Mouse (Mus musculus) heart, embryonic 13.5 days (tissue): Measurements from ENCODE around the gene Pomgnt2. TPM values are rescaled to one million over a fixed set of nuclear protein-coding genes. Genes with fewer than 3 reads are reported as not detected.

Source experiments
- ATAC-seq: fragments of 200-750 bp; cut with Nextera tagmentation; 2 replicates; pipeline ENCODE4 v1.8.0; 2017; ENCODE audit warnings: moderate TSS enrichment; ENCODE audit not compliant: insufficient number of reproducible peaks, low FRiP score, low TSS enrichment; ENCODE audit errors: extremely low read depth
- H3K27ac ChIP-seq: fragments of 300-500 bp; sonication (generic); replicated peaks from 2 replicates; pipeline ENCODE4 v1.5.1; 2015; ENCODE audit warnings: moderate library complexity, mild to moderate bottlenecking, inconsistent platforms
- H3K27me3 ChIP-seq: fragments of 300-500 bp; sonication (generic); replicated peaks from 2 replicates; pipeline ENCODE4 v1.6.1; 2015; ENCODE audit warnings: mild to moderate bottlenecking, inconsistent platforms
- H3K36me3 ChIP-seq: fragments of 300-500 bp; sonication (generic); 2 replicates; pipeline ENCODE4 v1.6.1; 2015; ENCODE audit warnings: mild to moderate bottlenecking, inconsistent platforms
- H3K4me1 ChIP-seq: fragments of 300-500 bp; sonication (generic); 2 replicates; pipeline ENCODE4 v1.6.1; 2015; ENCODE audit warnings: inconsistent platforms
- H3K4me2 ChIP-seq: fragments of 300-500 bp; sonication (generic); 2 replicates; pipeline ENCODE4 v1.6.1; 2015; ENCODE audit warnings: inconsistent platforms, mild to moderate bottlenecking, moderate library complexity
- H3K4me3 ChIP-seq: fragments of 300-500 bp; sonication (generic); 2 replicates; pipeline ENCODE4 v1.5.1; 2015; ENCODE audit warnings: moderate library complexity, mild to moderate bottlenecking, inconsistent platforms
- H3K9ac ChIP-seq: fragments of 300-500 bp; sonication (generic); 2 replicates; pipeline ENCODE4 v1.6.1; 2015; ENCODE audit warnings: inconsistent platforms, mild to moderate bottlenecking, moderate library complexity
- H3K9me3 ChIP-seq: fragments of 300-500 bp; sonication (generic); 2 replicates; pipeline ENCODE4 v1.6.1; 2016; ENCODE audit warnings: inconsistent platforms
- WGBS: fragments of 180-500 bp; shearing (Covaris S2); methylation state at CpG from one replicate; pipeline ENCODE4 v1.1.7; 2015; ENCODE audit warnings: mixed read lengths; 5-methylcytosine and 5-hydroxymethylcytosine counted together
- polyA plus RNA-seq: library from polyadenylated mRNA; unstranded; fragments of >200 nt; fragmentation: Nextera tagmentation; extraction: Ambion mirVana; gene quantifications from 2 replicates; pipeline ENCODE4 v1.2.1, GENCODE M21; 2015

Pomgnt2 gene
- polyA plus RNA-seq, 1 experiment from 2014 or later, result 11.7 TPM

- Histone ChIP-seq H3K4me2 (no peak overlapping the region), H3K27me3 (no peaks in the 10 kb centered on the region; the same call in 1 of the 2 replicates), H3K9ac (no peak overlapping the region), H3K4me3 (no peak overlapping the region), H3K9me3 (no peaks in the 10 kb centered on the region), H3K36me3 (no peaks in the 10 kb centered on the region), H3K4me1 (peaks cover 6% of the 10 kb centered on the region; the same call in 1 of the 2 replicates), H3K27ac (no peak overlapping the region)
- WGBS, result 72% methylated on average over 2 of the region's 2 CpGs
- ATAC-seq, result no peak
Observed at GRCm38 (mm10) chr9:122012816-122013215, 15.9 kb upstream of the Pomgnt2 start.

GRCm38 (mm10) chr9:122010751-122011150 is 13.8 kb upstream of the Pomgnt2 start:
- WGBS, result 79% methylated on average over 2 of the region's 2 CpGs
- no peak for ATAC-seq
- no peak overlapping the region for H3K4me3 ChIP-seq
- H3K9ac ChIP-seq, result no peak overlapping the region
- H3K36me3 ChIP-seq, result no peaks in the 10 kb centered on the region
- H3K9me3 ChIP-seq, result no peaks in the 10 kb centered on the region
- H3K27ac ChIP-seq, result no peak overlapping the region
- no peak overlapping the region for H3K4me2 ChIP-seq
- peaks cover 6% of the 10 kb centered on the region; the same call in 1 of the 2 replicates for H3K4me1 ChIP-seq
- no peaks in the 10 kb centered on the region; the same call in 1 of the 2 replicates for H3K27me3 ChIP-seq

- Histone ChIP-seq H3K4me1 (peaks cover 6% of the 10 kb centered on the region; the same call in 1 of the 2 replicates), H3K27me3 (no peaks in the 10 kb centered on the region; the same call in 1 of the 2 replicates), H3K4me3 (no peak overlapping the region), H3K4me2 (no peak overlapping the region), H3K9me3 (no peaks in the 10 kb centered on the region), H3K36me3 (no peaks in the 10 kb centered on the region), H3K27ac (no peak overlapping the region), H3K9ac (no peak overlapping the region)
- no peak for ATAC-seq
- 48% methylated on average over 2 of the region's 2 CpGs for WGBS
Observed at GRCm38 (mm10) chr9:122008876-122009275, 12.0 kb upstream of the Pomgnt2 start.

- no peak for ATAC-seq
- WGBS, result 10% methylated on average over 7 of the region's 7 CpGs
Observed at GRCm38 (mm10) chr9:122006609-122007008, 9.7 kb upstream of the Pomgnt2 start.

GRCm38 (mm10) chr9:122006175-122006574 is 9.3 kb upstream of the Pomgnt2 start:
- Histone ChIP-seq H3K27me3 (no peaks in the 10 kb centered on the region; the same call in 1 of the 2 replicates), H3K27ac (no peak overlapping the region), H3K4me2 (no peak overlapping the region), H3K4me3 (no peak overlapping the region), H3K9me3 (peaks cover 5% of the 10 kb centered on the region), H3K4me1 (no peaks in the 10 kb centered on the region), H3K36me3 (no peaks in the 10 kb centered on the region), H3K9ac (no peak overlapping the region)
- no peak for ATAC-seq
- WGBS, result 88% methylated on average over 2 of the region's 2 CpGs

More at GRCm38 (mm10) chr9:122006609-122007008, 9.7 kb upstream of the Pomgnt2 start:
- H3K9me3 ChIP-seq, result peaks cover under 1% of the 10 kb centered on the region
- H3K4me3 ChIP-seq, result no peak overlapping the region
- H3K36me3 ChIP-seq, result no peaks in the 10 kb centered on the region
- no peak overlapping the region for H3K4me2 ChIP-seq
- peaks cover 4% of the 10 kb centered on the region; the same call in 1 of the 2 replicates for H3K4me1 ChIP-seq
- no peaks in the 10 kb centered on the region; the same call in 1 of the 2 replicates for H3K27me3 ChIP-seq
- no peak overlapping the region for H3K9ac ChIP-seq
- no peak overlapping the region for H3K27ac ChIP-seq

- no peaks in the 10 kb centered on the region for H3K36me3 ChIP-seq
- H3K9me3 ChIP-seq, result peaks cover 6% of the 10 kb centered on the region
- ATAC-seq, result no peak
- no peak overlapping the region for H3K27ac ChIP-seq
- no peak overlapping the region for H3K9ac ChIP-seq
- no peak overlapping the region for H3K4me2 ChIP-seq
- 71% methylated on average over 4 of the region's 4 CpGs for WGBS
- no peak overlapping the region for H3K4me3 ChIP-seq
- H3K4me1 ChIP-seq, result peaks cover 6% of the 10 kb centered on the region; the same call in 1 of the 2 replicates
- 0 out of 2 replicates have a peak, but pooled peaks cover 7% of the 10 kb centered on the region for H3K27me3 ChIP-seq
Observed at GRCm38 (mm10) chr9:121997978-121998377, 1.1 kb upstream of the Pomgnt2 start.

- Histone ChIP-seq H3K4me3 (peak overlapping the region; percentile 91), H3K9me3 (no peaks in the 10 kb centered on the region), H3K9ac (peak overlapping the region; percentile 91), H3K27ac (no peak overlapping the region), H3K4me2 (peak overlapping the region; percentile 90), H3K36me3 (no peaks in the 10 kb centered on the region), H3K27me3 (0 out of 2 replicates have a peak, but pooled peaks cover 7% of the 10 kb centered on the region), H3K4me1 (peaks cover 6% of the 10 kb centered on the region; the same call in 1 of the 2 replicates)
- ATAC-seq, result no peak
- WGBS, result under 1% methylated on average over 53 of the region's 53 CpGs
Observed at GRCm38 (mm10) chr9:121995508-121996131, 1.3 kb downstream of the Pomgnt2 start.

GRCm38 (mm10) chr9:121995077-121995476 is 1.8 kb downstream of the Pomgnt2 start:
- WGBS, result 19% methylated on average over 10 of the region's 10 CpGs

GRCm38 (mm10) chr9:121993047-121993446 is 3.9 kb downstream of the Pomgnt2 start:
- no peak overlapping the region for H3K4me2 ChIP-seq
- H3K4me3 ChIP-seq, result no peak overlapping the region
- no peak overlapping the region for H3K27ac ChIP-seq
- H3K27me3 ChIP-seq, result 0 out of 2 replicates have a peak, but pooled peaks cover 7% of the 10 kb centered on the region
- H3K36me3 ChIP-seq, result no peaks in the 10 kb centered on the region
- WGBS, result 60% methylated on average over 3 of the region's 3 CpGs
- H3K4me1 ChIP-seq, result peaks cover 6% of the 10 kb centered on the region; the same call in 1 of the 2 replicates
- ATAC-seq, result no peak
- H3K9me3 ChIP-seq, result no peaks in the 10 kb centered on the region
- H3K9ac ChIP-seq, result no peak overlapping the region

More at GRCm38 (mm10) chr9:121995077-121995476, 1.8 kb downstream of the Pomgnt2 start:
- H3K27me3 ChIP-seq, result 0 out of 2 replicates have a peak, but pooled peaks cover 7% of the 10 kb centered on the region
- ATAC-seq, result no peak
- peaks cover 6% of the 10 kb centered on the region; the same call in 1 of the 2 replicates for H3K4me1 ChIP-seq
- no peaks in the 10 kb centered on the region for H3K9me3 ChIP-seq
- H3K36me3 ChIP-seq, result no peaks in the 10 kb centered on the region
- H3K27ac ChIP-seq, result no peak overlapping the region
- peak overlapping the region; percentile 91 for H3K9ac ChIP-seq
- peak overlapping the region; percentile 91 for H3K4me3 ChIP-seq
- H3K4me2 ChIP-seq, result peak overlapping the region; percentile 90

GRCm38 (mm10) chr9:121991041-121991440 is 5.9 kb downstream of the Pomgnt2 start:
- Histone ChIP-seq H3K9ac (no peak overlapping the region), H3K27ac (no peak overlapping the region), H3K4me3 (no peak overlapping the region), H3K36me3 (no peaks in the 10 kb centered on the region), H3K4me2 (no peak overlapping the region), H3K4me1 (peaks cover 6% of the 10 kb centered on the region; the same call in 1 of the 2 replicates), H3K27me3 (no peaks in the 10 kb centered on the region), H3K9me3 (no peaks in the 10 kb centered on the region)
- 66% methylated on average over 5 of the region's 5 CpGs for WGBS
- no peak for ATAC-seq

GRCm38 (mm10) chr9:121989536-121989935 is 7.4 kb downstream of the Pomgnt2 start:
- Histone ChIP-seq H3K27ac (no peak overlapping the region), H3K36me3 (no peaks in the 10 kb centered on the region), H3K4me2 (no peak overlapping the region), H3K9ac (no peak overlapping the region), H3K4me1 (no peaks in the 10 kb centered on the region), H3K4me3 (no peak overlapping the region), H3K9me3 (no peaks in the 10 kb centered on the region), H3K27me3 (no peaks in the 10 kb centered on the region)
- ATAC-seq, result no peak
- WGBS, result 68% methylated on average over 5 of the region's 5 CpGs
